Comparison of ENCODE assay signal across 17 mouse cellular contexts in genomic region chr2:93017151-93017550, GRCm38 (mm10).
"Had no signal": no experiment of that assay in that cellular context is flagged by ENCODE, and none has a peak within 500 bp of the region (broad histone marks: within the 10 kb centered on the region; RNA-seq: fewer than 3 reads in every experiment).

No protein-coding gene starts in this region.

- H3K27me3 ChIP-seq: neural tube, embryonic 13.5 days; neural tube, embryonic 15.5 days had no signal

- H3K9ac ChIP-seq: liver, embryonic 14.5 days; lung, embryonic 14.5 days; midbrain, embryonic 12.5 days; neural tube, embryonic 13.5 days; neural tube, embryonic 15.5 days had no signal

- H3K4me2 ChIP-seq: lung, embryonic 14.5 days; midbrain, embryonic 12.5 days; neural tube, embryonic 13.5 days; neural tube, embryonic 15.5 days had no signal

- H3K27ac ChIP-seq: liver, embryonic 14.5 days; midbrain, embryonic 10.5 days; midbrain, embryonic 12.5 days; neural tube, embryonic 13.5 days; neural tube, embryonic 15.5 days had no signal

- ATAC-seq: midbrain, embryonic 16.5 days had no signal

- H3K4me3 ChIP-seq: midbrain, embryonic 10.5 days; midbrain, embryonic 12.5 days; myocyte; neural tube, embryonic 13.5 days; neural tube, embryonic 15.5 days had no signal

- H3K36me3 ChIP-seq: midbrain, embryonic 12.5 days had no signal

- H3K9me3 ChIP-seq: neural tube, embryonic 15.5 days had no signal

- DNase-seq: lung, adult 18-20 months; lung, embryonic 14.5 days; lung, postnatal 10 days; lung, postnatal 4 days; midbrain, embryonic 14.5 days; retina, postnatal 1 day; right cerebral cortex, adult 18-20 months; right cerebral cortex, postnatal 25 days; right cerebral cortex, postnatal 4 days; spleen, adult 18-20 months had no signal
